Mouse (Mus musculus) kidney, postnatal 0 days (tissue): ENCODE measurements around the gene Olfm1. TPM values are rescaled to one million over a fixed set of nuclear protein-coding genes. Genes with fewer than 3 reads are reported as not detected.

Experiments used
- ATAC-seq: fragments of 200-750 bp; cut with Nextera tagmentation; replicated peaks from 2 replicates; pipeline ENCODE4 v1.8.0; 2017; ENCODE audit warnings: low read depth, moderate number of reproducible peaks, moderate TSS enrichment, moderate library complexity; ENCODE audit not compliant: low FRiP score
- DNase-seq: peaks from one replicate; pipeline ENCODE4 v3.0.0-alpha.2; 2016; ENCODE audit warnings: low spot score
- H3K27ac ChIP-seq: fragments of 300-500 bp; sonication (generic); 2 replicates; pipeline ENCODE4 v1.5.1; 2014; ENCODE audit warnings: mild to moderate bottlenecking
- H3K27me3 ChIP-seq: fragments of 300-500 bp; sonication (generic); 2 replicates; pipeline ENCODE4 v1.6.1; 2014; ENCODE audit warnings: low read length, mixed read lengths; ENCODE audit not compliant: insufficient read depth
- H3K36me3 ChIP-seq: fragments of 300-500 bp; sonication (generic); 2 replicates; pipeline ENCODE4 v1.6.1; 2014; ENCODE audit warnings: low read length, mixed read lengths; ENCODE audit not compliant: insufficient read depth
- H3K4me1 ChIP-seq: fragments of 300-500 bp; sonication (generic); replicated peaks from 2 replicates; pipeline ENCODE4 v1.6.1; 2014; ENCODE audit warnings: antibody characterized with exemption, low read length, mixed read lengths; ENCODE audit not compliant: insufficient read depth
- H3K4me2 ChIP-seq: fragments of 300-500 bp; sonication (generic); 2 replicates; pipeline ENCODE4 v1.6.1; 2014; ENCODE audit warnings: mild to moderate bottlenecking, low read length, moderate library complexity, mixed read lengths
- H3K4me3 ChIP-seq: fragments of 300-500 bp; sonication (generic); replicated peaks from 2 replicates; pipeline ENCODE4 v1.5.1; 2014; ENCODE audit warnings: low read depth, low read length
- H3K9ac ChIP-seq: fragments of 300-500 bp; sonication (generic); 2 replicates; pipeline ENCODE4 v1.6.1; 2014; ENCODE audit warnings: low read depth, low read length
- H3K9me3 ChIP-seq: fragments of 300-500 bp; sonication (generic); replicated peaks from 2 replicates; pipeline ENCODE4 v1.6.1; 2016; ENCODE audit warnings: low read length, inconsistent platforms, mixed read lengths
- CTCF ChIP-seq: IDR thresholded peaks from 2 replicates; pipeline ENCODE4 v1.5.1; 2016; ENCODE audit warnings: antibody characterized with exemption, low read depth, mild to moderate bottlenecking, moderate library complexity
- WGBS: fragments of 180-500 bp; shearing (Covaris S2); extraction: QIAGEN DNeasy Blood & Tissue Kit; methylation state at CpG from one replicate; pipeline ENCODE4 v1.1.7; 2014; 5-methylcytosine and 5-hydroxymethylcytosine counted together
- polyA plus RNA-seq: library from polyadenylated mRNA; unstranded; fragments of >200 nt; fragmentation: Nextera tagmentation; extraction: Ambion mirVana; gene quantifications from 2 replicates; pipeline ENCODE4 v1.2.1, GENCODE M21; 2015

Gene Olfm1
- polyA plus RNA-seq, 1 experiment from 2014 or later = 13.8 TPM

DNA sequence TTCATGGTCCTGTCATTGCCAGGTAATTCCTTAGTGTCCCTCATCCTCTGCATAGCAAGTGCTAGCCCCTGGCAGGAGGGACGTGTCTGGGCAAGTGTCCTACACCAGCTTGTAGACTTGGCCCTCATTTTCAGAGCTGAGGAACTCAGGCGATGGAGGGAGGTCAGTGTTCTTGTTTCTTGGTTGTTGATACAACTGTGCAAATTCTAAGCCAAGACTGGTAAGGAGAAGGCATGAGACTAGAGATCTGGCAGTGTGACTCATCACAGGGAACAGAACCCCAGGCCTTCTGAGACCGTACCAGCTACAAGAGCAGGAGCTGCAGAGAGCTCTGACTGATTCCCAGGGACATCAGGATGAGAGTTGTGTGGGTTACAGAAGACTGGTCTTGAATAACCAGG, 8.6 kb downstream of the Olfm1 start:
- ATAC-seq = no peak
- WGBS = 77% methylated on average over 3 of the region's 3 CpGs
- Histone ChIP-seq H3K4me2 (no peak overlapping the region), H3K4me1 (0 out of 2 replicates have a peak, but pooled peaks cover 12% of the 10 kb centered on the region), H3K4me3 (no peak overlapping the region), H3K36me3 (no peaks in the 10 kb centered on the region), H3K9me3 (no peaks in the 10 kb centered on the region), H3K27me3 (no peaks in the 10 kb centered on the region; the same call in 1 of the 2 replicates), H3K9ac (no peak overlapping the region), H3K27ac (no peak overlapping the region)
- no peak for TF ChIP-seq CTCF
- no peak for DNase-seq

DNA sequence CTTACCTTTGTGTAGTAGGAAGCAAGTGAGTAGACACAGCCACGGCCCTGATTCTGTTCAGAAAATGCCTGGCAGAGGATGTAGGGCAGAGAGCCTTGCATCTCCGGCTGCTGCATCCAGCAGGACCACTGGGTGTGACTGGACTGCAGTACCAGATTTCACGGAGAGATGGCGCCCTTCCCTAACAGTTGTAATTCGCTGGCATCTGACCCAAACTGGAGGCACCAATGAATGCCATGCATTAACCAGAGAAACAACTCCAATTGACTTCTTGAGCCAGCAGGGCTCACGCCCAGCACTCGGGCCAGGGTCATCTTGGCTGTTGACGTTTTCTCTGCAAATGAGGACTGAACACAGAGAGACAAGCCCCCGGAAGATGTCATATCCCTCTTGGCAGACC, 11.4 kb downstream of the Olfm1 start:
- peak; percentile 98 for TF ChIP-seq CTCF
- WGBS = 5% methylated on average over 9 of the region's 9 CpGs
- H3K9ac ChIP-seq = no peak overlapping the region

DNA sequence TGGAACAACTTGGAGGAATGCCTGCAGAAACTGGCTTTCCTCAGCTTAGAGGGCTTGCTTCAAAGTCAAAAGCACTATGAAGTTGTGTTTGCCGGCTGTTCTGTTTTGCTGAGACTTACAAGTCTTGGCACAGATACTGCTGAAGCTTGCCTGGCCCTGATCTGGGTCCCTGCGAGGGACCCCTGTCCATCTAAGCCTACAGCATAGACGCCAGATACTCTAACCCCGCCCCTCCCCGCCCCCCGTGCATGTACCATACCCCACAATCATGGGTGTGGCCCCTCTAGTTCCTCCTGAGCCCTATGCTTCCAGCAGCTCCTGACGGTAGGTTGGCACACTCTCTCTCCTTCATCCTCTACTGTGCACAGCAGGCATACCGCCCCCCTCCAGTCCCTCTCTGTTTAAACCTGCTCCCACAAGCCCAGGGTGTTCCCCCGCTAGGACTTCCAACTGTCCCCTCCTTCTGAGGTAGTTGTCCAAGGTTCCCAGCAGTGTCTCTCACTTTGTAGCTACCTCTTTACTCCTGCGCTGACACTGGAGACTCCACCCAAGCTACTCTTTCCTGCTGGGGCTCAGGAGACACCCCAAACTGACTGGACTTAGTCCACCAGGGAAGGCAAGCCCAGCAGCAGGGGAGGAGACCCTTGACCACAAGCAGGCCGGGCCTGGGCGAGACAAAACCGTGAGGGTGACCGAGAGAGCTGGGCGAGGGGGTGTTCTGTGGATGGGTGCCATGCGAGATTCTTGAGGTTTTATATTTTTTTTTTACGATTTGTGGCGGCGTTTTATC, 12.1 kb downstream of the Olfm1 start:
- H3K4me2 ChIP-seq = peak overlapping the region; percentile 96
- DNase-seq = no peak
- 0 out of 2 replicates have a peak, but pooled peaks have one; percentile 16 for ATAC-seq
- H3K36me3 ChIP-seq = no peaks in the 10 kb centered on the region
- 20% methylated on average over 19 of the region's 19 CpGs for WGBS
- H3K4me3 ChIP-seq = peak overlapping the region; percentile 52
- 0 out of 2 replicates have a peak, but pooled peaks cover 12% of the 10 kb centered on the region for H3K4me1 ChIP-seq
- H3K27ac ChIP-seq = no peak overlapping the region
- no peaks in the 10 kb centered on the region for H3K9me3 ChIP-seq
- no peak for TF ChIP-seq CTCF
- H3K9ac ChIP-seq = no peak overlapping the region
- H3K27me3 ChIP-seq = no peaks in the 10 kb centered on the region; the same call in 1 of the 2 replicates

More for the DNA sequence above, 11.4 kb downstream of the Olfm1 start:
- DNase-seq (peak; percentile 91), ATAC-seq (no peak)
- Histone ChIP-seq H3K36me3 (no peaks in the 10 kb centered on the region), H3K9me3 (no peaks in the 10 kb centered on the region), H3K27ac (no peak overlapping the region), H3K4me1 (0 out of 2 replicates have a peak, but pooled peaks cover 12% of the 10 kb centered on the region), H3K4me2 (no peak overlapping the region), H3K27me3 (no peaks in the 10 kb centered on the region; the same call in 1 of the 2 replicates), H3K4me3 (no peak overlapping the region)

- peak overlapping the region; percentile 96 for H3K4me2 ChIP-seq
- no peaks in the 10 kb centered on the region; the same call in 1 of the 2 replicates for H3K27me3 ChIP-seq
- H3K9me3 ChIP-seq = no peaks in the 10 kb centered on the region
- no peaks in the 10 kb centered on the region for H3K36me3 ChIP-seq
- ATAC-seq (peak; percentile 56), DNase-seq (peak; percentile 83)
- peak; percentile 78 for TF ChIP-seq CTCF
- H3K4me3 ChIP-seq = peak overlapping the region; percentile 52
- H3K9ac ChIP-seq = peak overlapping the region; percentile 72
- 0% methylated on average over 25 of the region's 49 CpGs for WGBS
- 0 out of 2 replicates have a peak, but pooled peaks cover 12% of the 10 kb centered on the region for H3K4me1 ChIP-seq
- H3K27ac ChIP-seq = no peak overlapping the region
Measured at GRCm38 (mm10) chr2:28205467-28205805, 12.6 kb downstream of the Olfm1 start.

GRCm38 (mm10) chr2:28205870-28206421, 13.2 kb downstream of the Olfm1 start:
- peak overlapping the region; percentile 72 for H3K9ac ChIP-seq
- no peak for DNase-seq
- no peaks in the 10 kb centered on the region for H3K9me3 ChIP-seq
- peak overlapping the region; percentile 52 for H3K4me3 ChIP-seq
- 0 out of 2 replicates have a peak, but pooled peaks cover 12% of the 10 kb centered on the region for H3K4me1 ChIP-seq
- no peaks in the 10 kb centered on the region for H3K36me3 ChIP-seq
- H3K27ac ChIP-seq = no peak overlapping the region
- H3K27me3 ChIP-seq = no peaks in the 10 kb centered on the region; the same call in 1 of the 2 replicates
- no peak for TF ChIP-seq CTCF
- H3K4me2 ChIP-seq = peak overlapping the region; percentile 96
- ATAC-seq = 0 out of 2 replicates have a peak, but pooled peaks have one; percentile 7
- WGBS = under 1% methylated on average over 21 of the region's 51 CpGs

DNA sequence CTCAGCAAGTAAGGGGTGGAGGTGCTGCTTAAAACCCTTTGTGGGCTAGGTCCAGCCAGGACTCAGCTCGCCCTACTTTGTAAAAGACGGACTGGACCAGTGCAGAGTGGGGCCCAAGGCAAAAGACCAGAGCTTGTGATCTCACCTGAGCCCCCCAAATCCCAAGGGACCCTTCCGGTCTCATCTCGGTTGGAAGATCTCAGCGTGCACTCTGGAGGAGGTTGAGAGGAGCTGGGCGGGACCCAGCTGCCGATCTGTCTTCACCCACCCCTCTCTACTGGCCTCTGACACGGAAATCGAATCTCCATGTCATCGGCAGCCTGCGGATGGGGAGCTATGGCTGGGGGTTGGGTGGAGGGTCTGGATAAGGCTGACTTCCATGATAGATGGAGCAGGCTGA, 13.7 kb downstream of the Olfm1 start:
- WGBS = 13% methylated on average over 11 of the region's 11 CpGs
- ATAC-seq (no peak), DNase-seq (no peak)
- Histone ChIP-seq H3K36me3 (no peaks in the 10 kb centered on the region), H3K4me3 (peak overlapping the region; percentile 52), H3K27me3 (no peaks in the 10 kb centered on the region; the same call in 1 of the 2 replicates), H3K4me2 (peak overlapping the region; percentile 96), H3K27ac (no peak overlapping the region), H3K4me1 (0 out of 2 replicates have a peak, but pooled peaks cover 12% of the 10 kb centered on the region), H3K9ac (no peak overlapping the region), H3K9me3 (no peaks in the 10 kb centered on the region)
- no peak for TF ChIP-seq CTCF
